Mouse (Mus musculus): Measurements from ENCODE around the gene Ntm. TPM values are rescaled to one million over a fixed set of nuclear protein-coding genes. Genes with fewer than 3 reads are reported as not detected.

Gene Ntm
- polyA plus RNA-seq, 1 experiment = not detected

GRCm38 (mm10) chr9:29898406-29899054, 64.4 kb downstream of the Ntm start:
- H3K4me3 ChIP-seq (ENCODE audit: insufficient read depth, poor library complexity, severe bottlenecking) = no peak overlapping the region
- no peaks in the 10 kb centered on the region for H3K36me3 ChIP-seq (ENCODE audit: control insufficient read depth, insufficient read depth)
- no peak overlapping the region for H3ac ChIP-seq (ENCODE audit: control insufficient read depth, insufficient read length, low read depth)
- no peak for TF ChIP-seq MYOD1 (IDR thresholded peaks at IDR 0.05; ENCODE audit: control insufficient read depth, insufficient read length, low read depth)
- TF ChIP-seq CTCF (IDR thresholded peaks at IDR 0.05; ENCODE audit: control insufficient read depth, insufficient read depth, insufficient read length) = no peak
- no peak for TF ChIP-seq MAX (IDR thresholded peaks at IDR 0.05)
- TF ChIP-seq CEBPB (IDR thresholded peaks at IDR 0.05; ENCODE audit: low read depth) = no peak
- no peak for TF ChIP-seq MYOG (IDR thresholded peaks at IDR 0.05; ENCODE audit: control insufficient read depth, extremely low read depth, insufficient read length)
- TF ChIP-seq FOSL1 (IDR thresholded peaks at IDR 0.05; ENCODE audit: insufficient read depth, low read length, poor library complexity, severe bottlenecking) = no peak
- TF ChIP-seq USF1 (IDR thresholded peaks at IDR 0.05; ENCODE audit: low read depth) = no peak
- H3K79me2 ChIP-seq (ENCODE audit: control insufficient read depth, insufficient read depth) = no peaks in the 10 kb centered on the region
- H3K79me3 ChIP-seq (ENCODE audit: low read depth) = no peaks in the 10 kb centered on the region
- no peaks in the 10 kb centered on the region for H3K27me3 ChIP-seq (ENCODE audit: control insufficient read depth, insufficient read depth, insufficient read length)

- no peak for TF ChIP-seq FOSL1 (IDR thresholded peaks at IDR 0.05; ENCODE audit: insufficient read depth, low read length, poor library complexity, severe bottlenecking)
- TF ChIP-seq MAX (IDR thresholded peaks at IDR 0.05) = no peak
- no peak for TF ChIP-seq MYOD1 (IDR thresholded peaks at IDR 0.05; ENCODE audit: control insufficient read depth, insufficient read length, low read depth)
- no peak for TF ChIP-seq CTCF (IDR thresholded peaks at IDR 0.05; ENCODE audit: control insufficient read depth, insufficient read depth, insufficient read length)
- no peak for TF ChIP-seq CEBPB (IDR thresholded peaks at IDR 0.05; ENCODE audit: low read depth)
- no peak for TF ChIP-seq USF1 (IDR thresholded peaks at IDR 0.05; ENCODE audit: low read depth)
- no peak for TF ChIP-seq MYOG (IDR thresholded peaks at IDR 0.05; ENCODE audit: control insufficient read depth, extremely low read depth, insufficient read length)
- no peak overlapping the region for H3ac ChIP-seq (ENCODE audit: control insufficient read depth, insufficient read length, low read depth)
These were observed 65.5 kb downstream of the Ntm start for GRCm38 (mm10) chr9:29897448-29897847.

GRCm38 (mm10) chr9:29892792-29893191, 70.1 kb downstream of the Ntm start:
- Histone ChIP-seq H3ac (ENCODE audit: control insufficient read depth, insufficient read length, low read depth) (no peak overlapping the region), H3K4me3 (ENCODE audit: insufficient read depth, poor library complexity, severe bottlenecking) (no peak overlapping the region), H3K36me3 (ENCODE audit: control insufficient read depth, insufficient read depth) (no peaks in the 10 kb centered on the region), H3K27me3 (ENCODE audit: control insufficient read depth, insufficient read depth, insufficient read length) (no peaks in the 10 kb centered on the region), H3K79me2 (ENCODE audit: control insufficient read depth, insufficient read depth) (no peaks in the 10 kb centered on the region), H3K79me3 (ENCODE audit: low read depth) (no peaks in the 10 kb centered on the region)
- TF ChIP-seq CTCF (IDR thresholded peaks at IDR 0.05; ENCODE audit: control insufficient read depth, insufficient read depth, insufficient read length) (no peak), MYOG (IDR thresholded peaks at IDR 0.05; ENCODE audit: control insufficient read depth, extremely low read depth, insufficient read length) (no peak), MYOD1 (IDR thresholded peaks at IDR 0.05; ENCODE audit: control insufficient read depth, insufficient read length, low read depth) (no peak), MAX (IDR thresholded peaks at IDR 0.05) (no peak), FOSL1 (IDR thresholded peaks at IDR 0.05; ENCODE audit: insufficient read depth, low read length, poor library complexity, severe bottlenecking) (no peak), USF1 (IDR thresholded peaks at IDR 0.05; ENCODE audit: low read depth) (no peak), CEBPB (IDR thresholded peaks at IDR 0.05; ENCODE audit: low read depth) (no peak)

More at GRCm38 (mm10) chr9:29897448-29897847, 65.5 kb downstream of the Ntm start:
- Histone ChIP-seq H3K36me3 (ENCODE audit: control insufficient read depth, insufficient read depth) (no peaks in the 10 kb centered on the region), H3K79me2 (ENCODE audit: control insufficient read depth, insufficient read depth) (no peaks in the 10 kb centered on the region), H3K4me3 (ENCODE audit: insufficient read depth, poor library complexity, severe bottlenecking) (no peak overlapping the region), H3K27me3 (ENCODE audit: control insufficient read depth, insufficient read depth, insufficient read length) (no peaks in the 10 kb centered on the region), H3K79me3 (ENCODE audit: low read depth) (no peaks in the 10 kb centered on the region)

- H3ac ChIP-seq (ENCODE audit: control insufficient read depth, insufficient read length, low read depth) = no peak overlapping the region
- no peaks in the 10 kb centered on the region for H3K27me3 ChIP-seq (ENCODE audit: control insufficient read depth, insufficient read depth, insufficient read length)
- TF ChIP-seq MYOD1 (IDR thresholded peaks at IDR 0.05; ENCODE audit: control insufficient read depth, insufficient read length, low read depth) (no peak), CTCF (IDR thresholded peaks at IDR 0.05; ENCODE audit: control insufficient read depth, insufficient read depth, insufficient read length) (no peak), FOSL1 (IDR thresholded peaks at IDR 0.05; ENCODE audit: insufficient read depth, low read length, poor library complexity, severe bottlenecking) (no peak), MAX (IDR thresholded peaks at IDR 0.05) (no peak), MYOG (IDR thresholded peaks at IDR 0.05; ENCODE audit: control insufficient read depth, extremely low read depth, insufficient read length) (no peak), CEBPB (IDR thresholded peaks at IDR 0.05; ENCODE audit: low read depth) (no peak), USF1 (IDR thresholded peaks at IDR 0.05; ENCODE audit: low read depth) (no peak)
- H3K36me3 ChIP-seq (ENCODE audit: control insufficient read depth, insufficient read depth) = no peaks in the 10 kb centered on the region
- H3K79me3 ChIP-seq (ENCODE audit: low read depth) = no peaks in the 10 kb centered on the region
- H3K79me2 ChIP-seq (ENCODE audit: control insufficient read depth, insufficient read depth) = no peaks in the 10 kb centered on the region
- H3K4me3 ChIP-seq (ENCODE audit: insufficient read depth, poor library complexity, severe bottlenecking) = no peak overlapping the region
These were observed 74.2 kb downstream of the Ntm start for GRCm38 (mm10) chr9:29888712-29889111.

GRCm38 (mm10) chr9:29887924-29888323, 75.0 kb downstream of the Ntm start:
- Histone ChIP-seq H3K27me3 (ENCODE audit: control insufficient read depth, insufficient read depth, insufficient read length) (no peaks in the 10 kb centered on the region), H3ac (ENCODE audit: control insufficient read depth, insufficient read length, low read depth) (no peak overlapping the region), H3K4me3 (ENCODE audit: insufficient read depth, poor library complexity, severe bottlenecking) (no peak overlapping the region), H3K36me3 (ENCODE audit: control insufficient read depth, insufficient read depth) (no peaks in the 10 kb centered on the region), H3K79me3 (ENCODE audit: low read depth) (no peaks in the 10 kb centered on the region), H3K79me2 (ENCODE audit: control insufficient read depth, insufficient read depth) (no peaks in the 10 kb centered on the region)
- TF ChIP-seq MYOG (IDR thresholded peaks at IDR 0.05; ENCODE audit: control insufficient read depth, extremely low read depth, insufficient read length) (no peak), MYOD1 (IDR thresholded peaks at IDR 0.05; ENCODE audit: control insufficient read depth, insufficient read length, low read depth) (no peak), MAX (IDR thresholded peaks at IDR 0.05) (no peak), USF1 (IDR thresholded peaks at IDR 0.05; ENCODE audit: low read depth) (no peak), CEBPB (IDR thresholded peaks at IDR 0.05; ENCODE audit: low read depth) (no peak), FOSL1 (IDR thresholded peaks at IDR 0.05; ENCODE audit: insufficient read depth, low read length, poor library complexity, severe bottlenecking) (no peak), CTCF (IDR thresholded peaks at IDR 0.05; ENCODE audit: control insufficient read depth, insufficient read depth, insufficient read length) (no peak)

Measured in C2C12 (cell line).